Mouse (Mus musculus) brain, embryonic 14.5 days (tissue): Measurements from ENCODE around the gene Frmd4b. TPM values are rescaled to one million over a fixed set of nuclear protein-coding genes. Genes with fewer than 3 reads are reported as not detected.

Source experiments
- DNase-seq: peaks from one replicate; pipeline ENCODE4 v3.0.0-alpha.2; 2011; ENCODE audit warnings: low read depth
- CTCF ChIP-seq: fragments of 200-500 bp; IDR thresholded peaks from 2 replicates; pipeline ENCODE4 v1.5.1; 2012; ENCODE audit warnings: inconsistent platforms, mild to moderate bottlenecking, moderate library complexity, borderline replicate concordance; ENCODE audit not compliant: insufficient read depth, insufficient read length; ENCODE audit errors: extremely low read depth
- POLR2A ChIP-seq: fragments of 200-500 bp; IDR thresholded peaks from 2 replicates; pipeline ENCODE4 v1.6.1; 2012; ENCODE audit warnings: mild to moderate bottlenecking, inconsistent platforms, borderline replicate concordance; ENCODE audit not compliant: poor library complexity, insufficient read depth, insufficient read length, severe bottlenecking; ENCODE audit errors: extremely low read depth
- polyA plus RNA-seq: library from polyadenylated mRNA; depleted of rRNA; stranded (reverse); fragments of >200 nt; gene quantifications from 2 replicates; pipeline ENCODE4 v1.2.3, GENCODE M21; 2012

Gene Frmd4b
- polyA plus RNA-seq, 1 experiment: 32.7 TPM

DNA sequence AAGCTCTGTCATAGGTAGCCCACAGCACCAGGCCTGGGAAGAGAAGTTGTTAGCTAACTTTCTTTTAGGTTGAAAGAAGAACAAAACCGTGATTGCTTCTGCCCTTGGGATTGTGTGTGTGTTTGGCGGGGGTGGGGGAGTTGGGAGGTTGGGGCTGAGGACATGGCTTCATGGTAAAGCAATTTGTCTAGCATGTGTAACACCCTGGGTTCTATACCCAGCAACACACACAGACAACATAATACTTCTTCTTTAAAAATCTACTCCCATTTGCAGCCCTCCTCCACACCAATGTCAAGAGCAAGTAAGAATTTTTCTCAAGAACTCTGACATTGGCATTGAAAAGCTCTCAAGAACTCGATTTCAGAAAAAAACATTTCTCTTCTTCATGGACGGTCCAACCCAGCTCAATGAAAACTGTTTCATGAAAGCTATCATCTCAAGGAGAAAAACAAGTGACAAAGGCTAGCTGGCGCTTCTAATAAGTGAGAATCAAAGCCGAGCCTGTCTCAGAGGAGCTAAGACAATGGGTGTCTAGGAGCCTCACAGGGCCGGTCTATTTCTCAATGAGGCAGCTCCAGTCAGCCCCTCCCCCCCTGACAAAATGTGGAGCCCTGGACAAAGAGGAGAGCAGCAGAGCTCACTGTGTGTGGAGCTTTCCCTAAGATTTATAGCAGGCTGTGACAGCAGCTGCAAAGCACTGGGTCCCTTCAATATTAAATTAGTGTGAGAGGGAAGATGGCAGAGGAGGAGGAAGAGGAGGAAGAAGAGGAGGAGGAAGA is 40.6 kb downstream of the Frmd4b start:
- no peak for TF ChIP-seq POLR2A
- no peak for TF ChIP-seq CTCF
- peak; percentile 91 for DNase-seq

DNA sequence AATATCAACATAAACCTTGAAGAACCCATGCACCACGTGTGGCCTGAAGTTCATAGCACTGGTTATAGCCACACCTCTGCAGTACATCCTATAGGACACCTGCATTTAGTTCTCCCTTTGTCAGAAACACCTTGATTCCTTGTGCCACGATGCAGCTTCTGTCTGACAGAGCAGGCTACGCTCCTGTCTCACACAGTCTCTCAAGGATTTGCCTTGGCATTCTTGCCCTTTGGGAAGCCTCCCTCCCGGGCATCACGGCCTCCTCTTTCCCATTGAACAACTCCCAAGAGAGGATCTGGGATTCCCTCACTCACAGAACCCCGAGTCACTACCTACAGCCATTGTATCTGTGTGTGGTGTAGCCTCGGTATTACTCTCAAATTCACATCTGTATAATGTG is 41.2 kb downstream of the Frmd4b start:
- DNase-seq: no peak
- TF ChIP-seq CTCF: no peak
- TF ChIP-seq POLR2A: no peak

DNA sequence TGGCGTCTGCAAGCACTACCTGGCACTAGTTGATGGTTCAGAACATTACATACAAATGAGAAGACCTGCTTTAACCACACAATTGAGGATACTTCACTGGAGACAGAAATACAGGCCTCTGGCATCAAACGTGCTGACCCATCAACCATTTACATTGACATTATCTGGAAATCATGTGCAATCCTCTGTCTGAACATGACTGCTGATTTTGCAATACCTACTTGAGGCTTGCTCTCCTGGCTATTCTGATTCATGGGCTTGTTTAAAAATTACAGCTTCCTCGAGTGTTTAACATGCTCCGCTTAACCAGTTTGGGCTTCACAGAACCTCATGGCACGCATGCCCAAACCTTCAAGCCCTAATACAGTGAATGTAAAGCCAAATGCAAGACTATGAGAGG is 42.4 kb downstream of the Frmd4b start:
- DNase-seq: no peak
- TF ChIP-seq POLR2A (no peak), CTCF (no peak)

DNA sequence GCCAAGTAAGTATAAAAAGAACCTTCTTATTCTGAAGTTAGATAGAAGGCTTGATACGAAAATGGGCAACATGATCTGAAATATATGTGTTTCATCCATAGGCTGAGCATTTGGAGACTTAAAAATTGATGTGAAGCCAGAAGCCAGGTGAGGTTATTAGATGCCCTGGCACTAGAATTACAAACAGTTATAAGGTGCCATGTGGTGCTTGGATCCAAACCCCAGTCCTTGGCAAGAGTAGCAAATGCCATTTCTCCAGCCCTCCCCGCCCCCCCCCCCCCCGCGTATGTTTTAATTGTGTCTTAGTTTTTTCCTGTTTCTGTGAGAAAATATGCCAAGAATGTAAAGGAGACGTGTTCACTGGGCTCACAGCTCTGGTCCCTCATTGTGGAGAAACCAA is 45.1 kb downstream of the Frmd4b start:
- DNase-seq: no peak
- no peak for TF ChIP-seq POLR2A
- no peak for TF ChIP-seq CTCF

DNA sequence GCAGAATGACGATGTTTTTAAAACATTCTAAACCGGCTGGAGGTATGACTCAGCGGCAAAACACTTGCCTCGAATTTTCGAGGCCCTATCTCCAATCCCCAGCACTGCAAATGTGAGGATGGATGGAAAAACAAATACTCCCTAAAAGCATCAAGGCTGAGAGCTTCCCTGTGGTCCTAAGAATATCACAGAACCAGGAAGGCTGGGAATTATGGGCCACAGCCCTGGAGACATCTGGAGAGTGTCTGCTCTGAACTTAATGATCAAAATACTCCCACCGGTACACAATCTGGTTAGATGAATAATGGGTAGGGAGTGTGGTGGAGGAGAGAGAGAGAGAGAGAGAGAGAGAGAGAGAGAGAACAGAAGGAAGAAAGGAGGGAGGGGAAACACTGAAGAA is 48.8 kb downstream of the Frmd4b start:
- DNase-seq: no peak
- TF ChIP-seq CTCF (no peak), POLR2A (no peak)

DNA sequence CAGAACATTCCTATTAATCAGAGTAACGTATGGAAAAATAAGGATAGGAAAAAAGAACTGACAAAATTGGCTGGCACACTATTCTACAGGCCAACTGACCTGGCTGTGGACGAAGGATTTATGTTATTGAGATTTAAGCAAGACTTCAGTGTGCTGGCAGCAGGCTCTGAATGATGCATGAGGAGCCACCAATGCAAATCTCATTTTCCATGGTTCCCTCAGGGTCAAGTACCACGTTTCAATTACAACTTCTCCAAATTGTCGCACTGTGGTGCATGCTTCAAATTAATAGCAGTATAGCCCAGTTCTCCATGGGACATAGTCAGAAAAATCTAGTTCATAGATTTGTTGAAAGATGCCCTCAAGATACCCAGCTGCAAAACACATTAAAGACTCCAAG is 50.6 kb downstream of the Frmd4b start:
- TF ChIP-seq POLR2A (no peak), CTCF (no peak)
- DNase-seq: peak; percentile 51

DNA sequence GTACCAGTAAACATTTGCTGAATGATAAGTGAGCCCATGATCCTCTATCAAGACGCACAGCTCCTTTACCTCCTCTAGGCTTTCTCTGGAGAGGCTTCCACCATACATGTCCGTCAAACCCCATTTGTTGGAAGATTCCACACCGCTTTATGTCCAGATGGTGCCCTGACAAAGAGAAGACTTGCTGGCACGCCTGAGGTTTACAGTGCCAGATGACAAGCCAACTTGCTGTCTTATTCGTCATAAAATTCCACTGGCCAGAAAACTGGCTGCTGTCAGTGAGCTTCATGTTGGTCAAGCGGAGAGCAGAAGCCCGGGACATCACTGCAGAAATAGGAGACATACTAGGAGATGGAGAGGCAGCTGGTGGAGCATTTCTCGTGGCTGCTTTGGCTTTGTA is 60.2 kb downstream of the Frmd4b start:
- no peak for TF ChIP-seq CTCF
- TF ChIP-seq POLR2A: no peak
- peak; percentile 82 for DNase-seq

DNA sequence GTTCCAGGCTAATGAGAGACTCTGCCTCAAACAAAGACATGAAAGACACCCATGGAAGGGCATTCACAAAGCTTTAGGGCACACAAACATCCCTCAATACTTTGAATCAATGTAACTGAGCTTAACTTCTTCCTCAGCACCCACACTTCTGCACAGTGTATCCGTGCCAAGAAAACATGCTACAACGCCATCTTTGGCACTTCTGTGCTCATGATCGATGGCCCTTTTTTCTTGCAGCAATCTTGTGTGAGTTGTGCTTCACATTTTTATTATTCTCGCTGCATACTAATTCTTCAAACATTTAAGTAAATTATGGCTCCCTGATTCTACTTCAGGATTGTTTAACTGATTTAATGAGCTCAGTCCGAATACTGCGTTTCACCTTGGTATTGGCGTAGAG is 61.7 kb downstream of the Frmd4b start:
- peak; percentile 58 for DNase-seq

DNA sequence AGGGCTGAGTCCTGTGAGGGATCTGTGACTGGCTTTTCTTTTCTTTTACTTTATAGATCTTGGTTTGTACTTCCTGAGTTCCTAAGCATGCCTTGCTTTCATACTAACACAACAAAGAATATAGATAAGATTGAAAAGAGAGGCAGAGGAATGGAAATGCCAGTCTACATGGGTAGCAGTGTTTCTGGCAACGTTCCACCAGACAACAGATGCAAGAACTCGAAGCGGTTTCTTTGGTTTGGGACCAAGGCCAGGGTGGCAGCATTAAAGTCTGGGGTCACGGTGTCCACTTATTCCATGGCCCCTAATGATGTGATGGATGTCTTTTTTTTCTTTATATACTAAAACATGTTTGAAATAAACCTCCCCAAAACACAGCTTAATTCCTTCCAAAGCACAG is 63.9 kb downstream of the Frmd4b start:
- TF ChIP-seq CTCF (no peak), POLR2A (no peak)
- peak; percentile 75 for DNase-seq

More for the DNA sequence above, 61.7 kb downstream of the Frmd4b start:
- no peak for TF ChIP-seq POLR2A
- TF ChIP-seq CTCF: no peak

DNA sequence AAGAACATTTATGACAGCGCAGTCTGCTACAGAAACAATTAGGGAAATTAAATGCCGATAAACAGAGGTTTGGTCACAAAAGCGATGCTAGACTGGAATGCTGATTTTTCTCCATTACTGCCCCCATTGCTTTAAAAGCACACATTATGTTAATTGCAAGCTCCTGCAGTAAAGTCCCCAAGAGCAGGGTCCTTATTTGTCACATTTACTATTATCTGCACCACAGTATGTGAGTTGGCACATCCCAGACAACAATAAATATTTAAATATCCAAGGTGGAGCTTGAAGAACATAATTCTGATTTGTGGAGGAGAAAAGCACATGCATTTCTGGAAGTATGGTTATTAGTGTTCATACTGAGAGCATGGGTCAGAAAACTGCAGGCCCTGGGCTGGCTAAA is 64.8 kb downstream of the Frmd4b start:
- DNase-seq: peak; percentile 68
- TF ChIP-seq POLR2A (no peak), CTCF (no peak)

DNA sequence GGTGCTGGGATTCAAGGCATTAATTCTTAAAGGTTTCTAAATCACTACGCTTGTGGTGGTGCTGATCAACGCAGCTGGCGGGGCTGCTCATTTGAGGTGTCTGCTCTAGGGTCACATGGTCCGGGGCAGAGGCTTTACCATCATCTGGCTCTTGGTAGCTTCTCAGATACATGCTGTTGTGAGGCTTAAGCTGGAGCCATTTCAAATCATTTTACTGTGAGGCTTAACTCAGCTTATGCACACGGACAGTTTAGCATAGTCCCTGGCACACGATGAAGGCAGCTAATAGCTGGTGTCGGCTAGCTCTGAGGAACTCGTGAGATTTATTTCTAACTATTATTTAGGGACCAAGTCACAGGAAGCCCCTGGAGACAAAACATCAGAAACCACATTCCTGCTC is 65.5 kb downstream of the Frmd4b start:
- TF ChIP-seq CTCF: no peak
- no peak for TF ChIP-seq POLR2A
- DNase-seq: peak; percentile 81

DNA sequence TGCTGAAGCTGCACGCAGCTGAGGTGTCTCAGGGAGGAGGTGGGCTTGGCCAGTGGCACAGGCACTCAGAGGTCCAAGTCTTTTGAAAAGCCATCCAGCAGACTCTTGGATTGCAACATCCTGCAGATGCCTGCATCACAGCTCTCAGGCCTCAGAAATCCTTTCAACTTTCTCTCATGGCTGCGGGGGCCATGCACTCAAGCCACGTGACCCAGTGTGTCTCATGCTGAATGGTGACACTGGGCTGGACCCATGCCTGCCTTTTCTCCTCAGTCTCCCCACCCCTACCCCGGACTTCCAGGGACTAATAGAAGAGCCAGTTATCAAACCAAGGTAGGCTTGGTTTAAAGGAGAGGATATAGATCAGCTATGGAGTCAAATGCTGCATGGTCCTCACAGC is 66.2 kb downstream of the Frmd4b start:
- DNase-seq: no peak
- no peak for TF ChIP-seq CTCF
- no peak for TF ChIP-seq POLR2A

DNA sequence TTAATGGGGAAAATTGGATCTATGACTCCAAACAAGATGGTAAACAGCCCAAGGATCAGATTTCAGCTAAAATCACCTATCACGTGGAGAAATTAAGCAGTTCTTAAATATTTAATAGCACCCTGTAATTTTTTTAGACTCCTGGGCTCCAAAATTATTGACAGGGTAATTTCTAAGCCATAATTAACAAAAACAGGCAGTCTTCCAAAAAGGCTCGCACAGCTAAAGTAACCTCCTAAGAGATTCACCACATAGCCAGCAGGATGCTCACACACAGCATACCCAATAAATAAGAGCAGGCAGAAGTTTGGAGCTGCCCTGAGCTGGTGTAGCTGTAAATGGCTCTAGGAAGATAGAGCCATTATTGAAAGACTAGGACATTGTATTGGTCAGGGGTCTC is 76.9 kb downstream of the Frmd4b start:
- peak; percentile 55 for DNase-seq
- no peak for TF ChIP-seq CTCF
- no peak for TF ChIP-seq POLR2A
